ENCODE assay signal across 8 mouse cellular contexts in the genomic region with DNA sequence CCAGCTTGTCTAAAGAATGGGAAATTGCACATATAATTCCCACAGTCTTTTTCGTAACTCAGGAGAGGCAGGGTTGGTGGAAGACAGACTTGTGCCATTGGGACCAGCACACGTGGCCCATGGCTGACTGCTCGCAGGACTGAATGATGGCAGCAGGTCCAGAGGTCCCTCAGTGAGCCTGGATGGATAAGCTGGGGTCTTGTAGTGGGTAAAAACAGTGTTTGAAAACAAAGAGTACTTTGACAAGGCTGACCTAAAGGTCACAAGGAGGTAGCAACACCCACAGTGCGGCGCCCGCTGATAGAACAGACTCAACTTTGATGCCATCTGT. TPM values are rescaled to one million over a fixed set of nuclear protein-coding genes. Genes with fewer than 3 reads are reported as not detected.
DNase-seq lines count a peak whose midpoint lies in the region; ATAC-seq and TF ChIP-seq lines count a peak whose summit lies in the region.

No protein-coding gene starts in this region.

- H3K9me3 ChIP-seq in heart, embryonic 13.5 days, result no peaks in the 10 kb centered on the region
- no peaks in the 10 kb centered on the region for H3K9me3 ChIP-seq in ES-E14 (ENCODE audit: control insufficient read depth, insufficient read depth, low read depth, low read length)
- no peaks in the 10 kb centered on the region for H3K9me3 ChIP-seq in hindbrain, embryonic 10.5 days

- H3K9ac ChIP-seq in heart, embryonic 13.5 days, result peak overlapping the region; percentile 95
- H3K9ac ChIP-seq in ES-E14 (ENCODE audit: insufficient read depth, low read depth, low read length, poor library complexity, severe bottlenecking), result peak overlapping the region; percentile 88

- peaks cover 20% of the 10 kb centered on the region for H3K4me1 ChIP-seq in heart, embryonic 13.5 days
- peaks cover 0 to 3% of the 10 kb centered on the region in 2 experiments; a peak in 1 of 4 replicates for H3K4me1 ChIP-seq in ES-E14 (ENCODE audit: control insufficient read depth in 2 of 2, insufficient read depth in 2 of 2, low read length in 2 of 2, poor library complexity in 1 of 2)
- peaks cover 20% of the 10 kb centered on the region for H3K4me1 ChIP-seq in hindbrain, embryonic 10.5 days (replicated peaks)

- H3K4me2 ChIP-seq in heart, embryonic 13.5 days, result peak overlapping the region; percentile 88

- no peak for DNase-seq in heart, postnatal 25 days (ENCODE audit: low spot score)
- DNase-seq in ES-E14 (ENCODE audit: low read depth, low spot score), result no peak
- DNase-seq in hindbrain, embryonic 10.5 days (ENCODE audit: low spot score), result no peak
- DNase-seq in right cerebral cortex, postnatal 14 days, result no peak
- no peak for DNase-seq in spleen, adult 12 weeks (ENCODE audit: low spot score)

- no peaks in the 10 kb centered on the region for H3K27me3 ChIP-seq in heart, embryonic 13.5 days (replicated peaks)
- no peaks in the 10 kb centered on the region for H3K27me3 ChIP-seq in hindbrain, embryonic 10.5 days (ENCODE audit: insufficient read depth, poor library complexity, severe bottlenecking)

- intact Hi-C loops in heart, postnatal 25 days (cut with DNase I), result loop anchor here (1.0 to 5.0 kb wide), 2 partner anchors 40 to 200 kb away; a partner anchor contains a TSS

- peak overlapping the region; percentile 95 for H3K4me3 ChIP-seq in heart, embryonic 13.5 days
- peak overlapping the region; percentile 92 to 95 for H3K4me3 ChIP-seq in ES-E14 (ENCODE audit: insufficient read depth in 1 of 2, low read depth in 1 of 2, low read length in 2 of 2, poor library complexity in 1 of 2, severe bottlenecking in 1 of 2)
- H3K4me3 ChIP-seq in hindbrain, embryonic 10.5 days, result peak overlapping the region; percentile 92

- H3K27ac ChIP-seq in heart, embryonic 13.5 days (replicated peaks), result peak overlapping the region; percentile 83
- no peak overlapping the region for H3K27ac ChIP-seq in ES-E14 (ENCODE audit: insufficient read depth, low read depth, low read length, poor library complexity, severe bottlenecking)
- peak overlapping the region; percentile 90 for H3K27ac ChIP-seq in hindbrain, embryonic 10.5 days

- H3K36me3 ChIP-seq in heart, embryonic 13.5 days, result peaks cover 29% of the 10 kb centered on the region
- no peaks in the 10 kb centered on the region for H3K36me3 ChIP-seq in ES-E14 (ENCODE audit: control insufficient read depth, insufficient read depth, low read length, poor library complexity, severe bottlenecking)
- H3K36me3 ChIP-seq in hindbrain, embryonic 10.5 days, result peaks cover 24% of the 10 kb centered on the region

- WGBS in heart, embryonic 13.5 days, result 71% methylated on average over 6 of the region's 6 CpGs
- 75% methylated on average over 6 of the region's 6 CpGs for WGBS in hindbrain, embryonic 10.5 days

- no peak for ATAC-seq in heart, embryonic 13.5 days (ENCODE audit: extremely low read depth, insufficient number of reproducible peaks, low FRiP score, low TSS enrichment)
- peak; percentile 2; the same call in 1 of the 2 replicates for ATAC-seq in megakaryocyte progenitor cell, adult 5-6 weeks (replicated peaks; ENCODE audit: poor library complexity)
- no peak for ATAC-seq in erythroid progenitor cell, adult 5-6 weeks (replicated peaks; ENCODE audit: low FRiP score, poor library complexity, severe bottlenecking)

- in situ Hi-C loops in ES-E14 (cut with MboI; ENCODE audit: low sequenced_read_pairs in 2 of 2, unreplicated experiment in 2 of 2), result loop anchor here in 1 of 2 experiments (25.0 kb wide), 1 partner anchor 620 kb away; a partner anchor contains a TSS

TF ChIP-seq in ES-E14, 5 proteins besides CTCF, POLR2A, EP300 and RAD21:
- TF ChIP-seq CHD2 (IDR thresholded peaks at IDR 0.05; ENCODE audit: low read depth, low read length), result no peak
- TF ChIP-seq MAFK (IDR thresholded peaks at IDR 0.05; ENCODE audit: insufficient read depth, low read depth, low read length), result no peak
- TF ChIP-seq ZNF384 (IDR thresholded peaks at IDR 0.05; ENCODE audit: low read depth, low read length), result no peak
- TF ChIP-seq HCFC1 (IDR thresholded peaks at IDR 0.05; ENCODE audit: borderline replicate concordance, insufficient read depth, low read length), result no peak
- no peak for TF ChIP-seq ZC3H11A (IDR thresholded peaks at IDR 0.05; ENCODE audit: borderline replicate concordance, low read depth, low read length)
TF ChIP-seq in ES-E14: peak in this region for 0.

RNA-seq across cellular contexts. Expression of a gene that starts 0.5 kb away (rescaled TPM):
- polyA plus RNA-seq in heart, embryonic 13.5 days (2015; fragmentation: Nextera tagmentation; extraction: Ambion mirVana), result 186 and 228 TPM in 2 replicates
- total RNA-seq in heart, postnatal 25 days (2021), result 10 to 100 TPM; 58.7 to 66.5 TPM
- 71.9 and 81.9 TPM in 2 replicates for total RNA-seq in ES-E14 (2012; rRNA removed)
- polyA plus RNA-seq in hindbrain, embryonic 10.5 days (2016; fragmentation: Nextera tagmentation; extraction: Ambion mirVana), result 111 and 121 TPM in 2 replicates
- 12.0 and 15.7 TPM in 2 replicates for total RNA-seq in megakaryocyte progenitor cell, adult 5-6 weeks (2015)
- total RNA-seq in megakaryocyte progenitor cell, adult 5-6 weeks (2017), result 20.7 and 22.1 TPM in 2 replicates
- 9.7 and 18.9 TPM in 2 replicates for total RNA-seq in erythroid progenitor cell, adult 5-6 weeks (2015; ENCODE audit: low replicate concordance)
- total RNA-seq in erythroid progenitor cell, adult 5-6 weeks (2017; ENCODE audit: low replicate concordance), result 8.1 and 10.8 TPM in 2 replicates

RNA-seq across cellular contexts. Expression of a gene that starts 11.2 kb away (rescaled TPM):
- polyA plus RNA-seq in heart, embryonic 13.5 days (2015; fragmentation: Nextera tagmentation; extraction: Ambion mirVana), result 285 and 323 TPM in 2 replicates
- 100 to 1,000 TPM; 323 to 376 TPM for total RNA-seq in heart, postnatal 25 days (2021)
- total RNA-seq in ES-E14 (2012; rRNA removed), result 2.7 and 3.4 TPM in 2 replicates
- polyA plus RNA-seq in hindbrain, embryonic 10.5 days (2016; fragmentation: Nextera tagmentation; extraction: Ambion mirVana), result 1.2 and 1.5 TPM in 2 replicates
- 0.76 and 1.2 TPM in 2 replicates for total RNA-seq in megakaryocyte progenitor cell, adult 5-6 weeks (2015)
- total RNA-seq in megakaryocyte progenitor cell, adult 5-6 weeks (2017), result 1.5 and 1.9 TPM in 2 replicates
- 2.2 TPM in 1 of 2 replicates, not detected in the other for total RNA-seq in erythroid progenitor cell, adult 5-6 weeks (2015; ENCODE audit: low replicate concordance)
- total RNA-seq in erythroid progenitor cell, adult 5-6 weeks (2017; ENCODE audit: low replicate concordance), result not detected in 2 replicates

RNA-seq across cellular contexts. Expression of a gene that starts 18.1 kb away (rescaled TPM):
- polyA plus RNA-seq in heart, embryonic 13.5 days (2015; fragmentation: Nextera tagmentation; extraction: Ambion mirVana), result 18.2 and 18.4 TPM in 2 replicates
- 1 to 10 TPM; 2.4 to 3.1 TPM for total RNA-seq in heart, postnatal 25 days (2021)
- not detected in 2 replicates for total RNA-seq in ES-E14 (2012; rRNA removed)
- polyA plus RNA-seq in hindbrain, embryonic 10.5 days (2016; fragmentation: Nextera tagmentation; extraction: Ambion mirVana), result not detected in 2 replicates
- total RNA-seq in megakaryocyte progenitor cell, adult 5-6 weeks (2015), result not detected in 2 replicates
- not detected in 2 replicates for total RNA-seq in megakaryocyte progenitor cell, adult 5-6 weeks (2017)
- total RNA-seq in erythroid progenitor cell, adult 5-6 weeks (2015; ENCODE audit: low replicate concordance), result not detected in 2 replicates
- not detected in 2 replicates for total RNA-seq in erythroid progenitor cell, adult 5-6 weeks (2017; ENCODE audit: low replicate concordance)

RNA-seq across cellular contexts. Expression of a gene that starts 51.0 kb away (rescaled TPM):
- 7.1 and 7.3 TPM in 2 replicates for polyA plus RNA-seq in heart, embryonic 13.5 days (2015; fragmentation: Nextera tagmentation; extraction: Ambion mirVana)
- 10 to 100 TPM; 20.1 to 29.0 TPM for total RNA-seq in heart, postnatal 25 days (2021)
- total RNA-seq in ES-E14 (2012; rRNA removed), result 11.2 and 13.5 TPM in 2 replicates
- 12.7 and 13.3 TPM in 2 replicates for polyA plus RNA-seq in hindbrain, embryonic 10.5 days (2016; fragmentation: Nextera tagmentation; extraction: Ambion mirVana)
- total RNA-seq in megakaryocyte progenitor cell, adult 5-6 weeks (2015), result 8.8 and 9.3 TPM in 2 replicates
- 7.2 and 9.2 TPM in 2 replicates for total RNA-seq in megakaryocyte progenitor cell, adult 5-6 weeks (2017)
- total RNA-seq in erythroid progenitor cell, adult 5-6 weeks (2015; ENCODE audit: low replicate concordance), result 0.36 and 2.1 TPM in 2 replicates
- total RNA-seq in erythroid progenitor cell, adult 5-6 weeks (2017; ENCODE audit: low replicate concordance), result 1.2 and 1.7 TPM in 2 replicates

Comparison
In these comparisons a context has a peak if more than half of its experiments do, and no peak if none do; other contexts are left out.
1. RNA of a gene that starts 11.2 kb away (total RNA-seq): 323 to 376 TPM in heart, postnatal 25 days; 2.7 to 3.4 TPM in ES-E14, 0.76 to 1.9 TPM in megakaryocyte progenitor cell, adult 5-6 weeks and 2.2 TPM in erythroid progenitor cell, adult 5-6 weeks; every median in the first group is over 10 times any median in the second.
2. Peak in every context shown above with its lines, with median percentiles within 50 percentile points of each other: H3K4me3 ChIP-seq.